In the genomic region with DNA sequence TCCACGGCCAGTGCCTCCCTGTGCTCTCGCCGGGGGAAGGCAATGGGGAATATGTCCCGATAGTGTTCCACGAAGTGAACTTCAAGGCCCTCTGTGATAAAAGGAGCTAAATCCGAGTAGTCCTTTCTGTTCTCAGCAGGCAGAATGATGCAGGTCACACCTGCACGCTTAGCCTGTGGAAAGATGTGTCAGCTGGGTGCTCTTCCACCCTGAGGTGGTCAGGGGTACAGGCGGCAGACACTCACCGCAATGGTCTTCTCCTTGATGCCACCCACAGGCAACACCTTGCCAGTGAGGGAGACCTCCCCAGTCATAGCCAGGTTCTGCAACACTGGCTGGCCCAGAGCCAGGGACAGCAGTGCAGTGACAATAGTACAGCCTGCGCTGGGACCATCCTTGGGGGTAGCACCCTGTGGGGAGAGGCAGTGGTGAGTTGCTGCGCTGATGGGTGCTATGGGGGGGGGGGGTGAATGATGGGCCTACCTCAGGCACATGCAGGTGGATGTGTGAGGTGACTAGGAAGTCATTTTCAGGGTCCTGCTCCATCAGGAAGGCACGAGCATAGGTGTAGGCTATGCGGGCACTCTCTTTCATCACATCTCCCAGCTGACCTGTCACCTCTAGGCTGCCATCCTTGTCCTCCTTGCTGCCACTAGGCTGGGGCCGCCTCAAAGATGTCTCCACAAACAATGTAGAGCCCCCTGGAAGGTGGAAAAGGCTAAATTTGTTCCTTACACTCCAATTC, we compare ENCODE assay signal across 1 mouse cellular context.
TF ChIP-seq lines count a peak whose summit lies in the region.

No protein-coding gene starts in this region.

TF ChIP-seq in MEL, 35 proteins besides CTCF, POLR2A, EP300 and RAD21:
- TF ChIP-seq CHD2 (IDR thresholded peaks at IDR 0.05; ENCODE audit: low read length) (peak; percentile 6; the same call in 1 of the 2 replicates), CHD1 (IDR thresholded peaks at IDR 0.05; ENCODE audit: low read depth, low read length) (0 out of 2 replicates have a peak, but pooled peaks have one; percentile 38), E2F4 (IDR thresholded peaks at IDR 0.05; ENCODE audit: borderline replicate concordance, low read depth, low read length) (no peak), GABPA (IDR thresholded peaks at IDR 0.05; ENCODE audit: low read depth, low read length) (no peak), MAX (IDR thresholded peaks at IDR 0.05; ENCODE audit: low read length) (no peak; the same call in 1 of the 2 replicates), TBP (IDR thresholded peaks at IDR 0.05; ENCODE audit: low read depth, low read length) (no peak), MEF2A (IDR thresholded peaks at IDR 0.05; ENCODE audit: extremely low read depth, insufficient replicate concordance, low read depth, low read length, poor library complexity, severe bottlenecking) (no peak), BHLHE40 (IDR thresholded peaks at IDR 0.05; ENCODE audit: borderline replicate concordance, low read depth, low read length) (no peak), MAFK (IDR thresholded peaks at IDR 0.05; ENCODE audit: borderline replicate concordance, low read depth, low read length) (no peak), USF1 (IDR thresholded peaks at IDR 0.05; ENCODE audit: low read depth, low read length) (no peak), SMC3 (IDR thresholded peaks at IDR 0.05; ENCODE audit: low read depth, low read length) (peak; percentile 8; the same call in 1 of the 2 replicates), NELFE (IDR thresholded peaks at IDR 0.05; ENCODE audit: low read depth, low read length) (no peak), ZNF384 (IDR thresholded peaks at IDR 0.05; ENCODE audit: low read depth, low read length) (no peak), TCF12 (IDR thresholded peaks at IDR 0.05; ENCODE audit: low read depth, low read length) (no peak), POLR2AphosphoS5 (IDR thresholded peaks at IDR 0.05; ENCODE audit: borderline replicate concordance, low read depth, low read length) (peak; percentile 21; the same call in 1 of the 2 replicates), MXI1 (IDR thresholded peaks at IDR 0.05; ENCODE audit: low read depth, low read length) (0 out of 2 replicates have a peak, but pooled peaks have one; percentile 14), POLR2AphosphoS2 (IDR thresholded peaks at IDR 0.05; ENCODE audit: low read length) (peak; percentile 99), KAT2A (conservative IDR thresholded peaks at IDR 0.05; ENCODE audit: low read depth, low read length) (no peak), TAL1 (IDR thresholded peaks at IDR 0.05; ENCODE audit: low read length) (no peak), RCOR1 (IDR thresholded peaks at IDR 0.05; ENCODE audit: low read depth, low read length) (no peak), MYC (IDR thresholded peaks at IDR 0.05; ENCODE audit: low read depth, low read length) (no peak), USF2 (IDR thresholded peaks at IDR 0.05; ENCODE audit: borderline replicate concordance in 1 of 2, insufficient read depth in 1 of 2, low read depth in 1 of 2, low read length in 2 of 2) (no peak), ZKSCAN1 (IDR thresholded peaks at IDR 0.05; ENCODE audit: low read depth, low read length) (no peak), HCFC1 (IDR thresholded peaks at IDR 0.05; ENCODE audit: low read depth, low read length) (no peak), NRF1 (IDR thresholded peaks at IDR 0.05; ENCODE audit: insufficient read depth, low read depth, low read length, poor library complexity, severe bottlenecking) (no peak), ZMIZ1 (IDR thresholded peaks at IDR 0.05; ENCODE audit: low read depth, low read length) (no peak; the same call in none of the 2 replicates), ELF1 (IDR thresholded peaks at IDR 0.05; ENCODE audit: low read depth, low read length) (no peak), SIN3A (IDR thresholded peaks at IDR 0.05; ENCODE audit: low read length) (0 out of 2 replicates have a peak, but pooled peaks have one; percentile 33), MAZ (IDR thresholded peaks at IDR 0.05; ENCODE audit: low read depth, low read length) (no peak), JUND (IDR thresholded peaks at IDR 0.05; ENCODE audit: low read depth, low read length) (no peak), ZC3H11A (IDR thresholded peaks at IDR 0.05; ENCODE audit: low read depth, low read length) (no peak), ETS1 (IDR thresholded peaks at IDR 0.05; ENCODE audit: low read depth, low read length) (no peak), GATA1 (IDR thresholded peaks at IDR 0.05; ENCODE audit: low read depth, low read length) (no peak), MYB (IDR thresholded peaks at IDR 0.05; ENCODE audit: low read depth, low read length) (no peak), UBTF (IDR thresholded peaks at IDR 0.05; ENCODE audit: borderline replicate concordance, insufficient read depth, low read depth, low read length) (no peak)
